Mouse (Mus musculus) myocyte (in vitro differentiated cells): ENCODE results near the gene Tprn. TPM values are rescaled to one million over a fixed set of nuclear protein-coding genes. Genes with fewer than 3 reads are reported as not detected.

Experiments used
- H3K27me3 ChIP-seq: one replicate; pipeline ENCODE4 v1.6.1; 2011; ENCODE audit not compliant: control insufficient read depth, insufficient read depth, insufficient read length
- H3K36me3 ChIP-seq: one replicate; pipeline ENCODE4 v1.6.1; 2011; ENCODE audit not compliant: control insufficient read depth, insufficient read depth
- H3K4me2 ChIP-seq: one replicate; pipeline ENCODE4 v1.6.1; 2011; ENCODE audit warnings: low read depth, control low read depth
- H3K4me3 ChIP-seq: one replicate; pipeline ENCODE4 v1.5.1; 2011; ENCODE audit warnings: mild to moderate bottlenecking, control low read depth, moderate library complexity
- H3K79me2 ChIP-seq: one replicate; pipeline ENCODE4 v1.6.1; 2011; ENCODE audit not compliant: control insufficient read depth, insufficient read depth
- H3ac ChIP-seq: one replicate; pipeline ENCODE4 v1.6.1; 2011; ENCODE audit not compliant: control insufficient read depth, insufficient read length
- CEBPB ChIP-seq: IDR thresholded peaks from 2 replicates; pipeline ENCODE4 v1.6.1; 2011; ENCODE audit warnings: mild to moderate bottlenecking, moderate library complexity; ENCODE audit not compliant: poor library complexity, insufficient read depth, severe bottlenecking
- E2F4 ChIP-seq: IDR thresholded peaks from one replicate; pipeline ENCODE4 v1.6.1; 2011; ENCODE audit warnings: mild to moderate bottlenecking, control low read depth, moderate library complexity; ENCODE audit not compliant: insufficient read depth
- MAX ChIP-seq: IDR thresholded peaks from one replicate; pipeline ENCODE4 v1.6.1; 2011; ENCODE audit warnings: low read depth, mild to moderate bottlenecking, control low read depth
- MYOD1 ChIP-seq, 3 experiments: IDR thresholded peaks; one replicate each; pipeline ENCODE4 v1.6.1; 2011; ENCODE audit warnings: control low read depth in 2 of 3, low read depth in 2 of 3, mild to moderate bottlenecking in 2 of 3, moderate library complexity in 1 of 3; ENCODE audit not compliant: insufficient read length in 2 of 3, control insufficient read depth in 1 of 3
- MYOG ChIP-seq, 3 experiments: IDR thresholded peaks; one replicate each; pipeline ENCODE4 v1.6.1; 2011; ENCODE audit warnings: control low read depth in 2 of 3, low read depth in 2 of 3, mild to moderate bottlenecking in 2 of 3; ENCODE audit not compliant: insufficient read length in 2 of 3, control insufficient read depth in 1 of 3, insufficient read depth in 1 of 3
- POLR2A ChIP-seq: IDR thresholded peaks from one replicate; pipeline ENCODE4 v1.6.1; 2011; ENCODE audit warnings: low read depth, mild to moderate bottlenecking, control low read depth, moderate library complexity; ENCODE audit not compliant: insufficient read length
- POLR2AphosphoS2 ChIP-seq: IDR thresholded peaks from one replicate; pipeline ENCODE4 v1.6.1; 2011; ENCODE audit warnings: low read depth, control low read depth; ENCODE audit not compliant: insufficient read length
- REST ChIP-seq: IDR thresholded peaks from one replicate; pipeline ENCODE4 v1.6.1; 2011; ENCODE audit warnings: mild to moderate bottlenecking, control low read depth, moderate library complexity; ENCODE audit not compliant: insufficient read depth, insufficient read length
- SRF ChIP-seq: IDR thresholded peaks from one replicate; pipeline ENCODE4 v1.6.1; 2011; ENCODE audit warnings: low read depth; ENCODE audit not compliant: control insufficient read depth, insufficient read length
- TCF12 ChIP-seq: IDR thresholded peaks from one replicate; pipeline ENCODE4 v1.6.1; 2011; ENCODE audit warnings: mild to moderate bottlenecking, control low read depth; ENCODE audit not compliant: poor library complexity, insufficient read depth, severe bottlenecking
- TCF3 ChIP-seq: IDR thresholded peaks from one replicate; pipeline ENCODE4 v1.6.1; 2011; ENCODE audit warnings: low read depth, control low read depth; ENCODE audit not compliant: insufficient read length
- USF1 ChIP-seq: IDR thresholded peaks from one replicate; pipeline ENCODE4 v1.6.1; 2011; ENCODE audit warnings: low read depth, mild to moderate bottlenecking, control low read depth, moderate library complexity
- polyA plus RNA-seq: library from polyadenylated mRNA; unstranded; fragments of >200 nt; fragmentation: generic; extraction: Trizol; gene quantifications from one replicate; pipeline ENCODE4 v1.2.1, GENCODE M21; 2012; ENCODE audit warnings: missing spikeins

Gene Tprn
- polyA plus RNA-seq, 1 experiment = 5.5 TPM

GRCm38 (mm10) chr2:25258887-25259286, 3.5 kb upstream of the Tprn start:
- TF ChIP-seq MAX (no peak), REST (no peak), MYOD1 (IDR thresholded peaks at IDR 0.05; ENCODE audit: control insufficient read depth in 1 of 3, insufficient read length in 2 of 3, low read depth in 2 of 3) (no peak), USF1 (no peak), TCF3 (no peak), CEBPB (no peak), POLR2A (no peak), MYOG (IDR thresholded peaks at IDR 0.05; ENCODE audit: control insufficient read depth in 1 of 3, insufficient read depth in 1 of 3, insufficient read length in 2 of 3, low read depth in 2 of 3) (no peak), E2F4 (no peak), TCF12 (no peak), SRF (no peak), POLR2AphosphoS2 (no peak)
- Histone ChIP-seq H3K79me2 (peaks cover 20% of the 10 kb centered on the region), H3K4me2 (no peak overlapping the region), H3K27me3 (no peaks in the 10 kb centered on the region), H3K4me3 (no peak overlapping the region), H3ac (no peak overlapping the region), H3K36me3 (no peaks in the 10 kb centered on the region)

- Histone ChIP-seq H3K79me2 (no peaks in the 10 kb centered on the region), H3K4me2 (peak overlapping the region; percentile 90), H3K4me3 (peak overlapping the region; percentile 28), H3K36me3 (no peaks in the 10 kb centered on the region), H3K27me3 (no peaks in the 10 kb centered on the region), H3ac (no peak overlapping the region)
- no peak for TF ChIP-seq POLR2A
- TF ChIP-seq E2F4 = no peak
- no peak for TF ChIP-seq TCF12
- TF ChIP-seq MYOG (IDR thresholded peaks at IDR 0.05; ENCODE audit: control insufficient read depth in 1 of 3, insufficient read depth in 1 of 3, insufficient read length in 2 of 3, low read depth in 2 of 3) = no peak
- no peak for TF ChIP-seq SRF
- TF ChIP-seq REST = no peak
- TF ChIP-seq USF1 = no peak
- TF ChIP-seq POLR2AphosphoS2 = no peak
Observed at GRCm38 (mm10) chr2:25261870-25262269, 548 bp upstream of the Tprn start.

DNA sequence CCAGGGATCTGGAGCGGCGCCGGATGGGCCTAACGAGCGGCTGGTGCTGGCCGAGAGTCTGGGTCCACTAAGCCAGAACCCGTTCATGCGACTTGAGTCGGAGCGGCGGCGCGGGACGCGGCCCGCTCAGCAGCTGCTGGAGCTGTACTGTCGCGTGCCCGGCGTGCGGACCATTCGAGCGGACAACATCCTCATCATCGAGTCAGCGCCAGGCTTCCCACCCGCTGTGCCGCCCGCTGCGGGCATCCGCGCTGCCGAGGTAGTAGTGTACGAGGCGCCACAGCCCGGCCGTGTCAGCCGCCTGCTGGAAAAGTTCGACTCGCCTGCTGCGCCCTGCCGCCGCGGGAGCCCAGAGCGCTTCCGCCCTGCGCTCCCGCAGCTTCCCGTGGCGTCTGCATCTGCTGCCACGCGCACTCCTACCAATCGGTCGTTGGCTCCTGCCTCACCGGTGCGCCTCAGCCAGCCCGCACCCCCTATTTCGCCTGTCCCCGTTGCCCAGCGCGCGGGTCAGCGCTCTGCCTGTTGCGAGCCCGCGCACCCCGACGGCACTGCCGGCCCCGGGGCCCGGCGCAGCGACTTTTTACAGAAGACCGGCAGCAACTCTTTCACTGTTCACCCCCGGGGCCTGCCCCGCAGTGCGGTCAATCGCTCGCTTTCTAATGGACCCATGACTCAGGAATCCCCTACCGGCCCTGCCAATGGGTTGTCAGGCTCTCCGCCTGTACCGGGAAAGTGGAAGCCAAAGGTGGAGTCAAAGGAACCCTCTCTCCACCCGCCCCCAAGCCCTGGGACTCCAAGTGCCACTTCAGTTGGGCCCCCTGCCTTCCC, 591 bp downstream of the Tprn start:
- H3ac ChIP-seq = peak overlapping the region; percentile 18
- peak overlapping the region; percentile 28 for H3K4me3 ChIP-seq
- peak overlapping the region; percentile 77 for H3K4me2 ChIP-seq
- no peaks in the 10 kb centered on the region for H3K36me3 ChIP-seq
- peak in 1 of 3 experiments; percentile 24 for TF ChIP-seq MYOD1 (IDR thresholded peaks at IDR 0.05; ENCODE audit: control insufficient read depth in 1 of 3, insufficient read length in 2 of 3, low read depth in 2 of 3)
- TF ChIP-seq TCF12 = no peak
- no peaks in the 10 kb centered on the region for H3K79me2 ChIP-seq
- H3K27me3 ChIP-seq = no peaks in the 10 kb centered on the region

- H3K4me3 ChIP-seq = peak overlapping the region; percentile 28
- peak overlapping the region; percentile 18 for H3ac ChIP-seq
- no peaks in the 10 kb centered on the region for H3K79me2 ChIP-seq
- TF ChIP-seq E2F4 = no peak
- TF ChIP-seq REST = no peak
- TF ChIP-seq TCF12 = no peak
- no peak for TF ChIP-seq MYOD1 (IDR thresholded peaks at IDR 0.05; ENCODE audit: control insufficient read depth in 1 of 3, insufficient read length in 2 of 3, low read depth in 2 of 3)
- TF ChIP-seq SRF = no peak
- no peak for TF ChIP-seq CEBPB
- TF ChIP-seq POLR2AphosphoS2 = no peak
- no peak for TF ChIP-seq USF1
- TF ChIP-seq POLR2A = no peak
- no peak for TF ChIP-seq MAX
- TF ChIP-seq MYOG (IDR thresholded peaks at IDR 0.05; ENCODE audit: control insufficient read depth in 1 of 3, insufficient read depth in 1 of 3, insufficient read length in 2 of 3, low read depth in 2 of 3) = no peak
- TF ChIP-seq TCF3 = no peak
- no peaks in the 10 kb centered on the region for H3K36me3 ChIP-seq
- peak overlapping the region; percentile 77 for H3K4me2 ChIP-seq
- no peaks in the 10 kb centered on the region for H3K27me3 ChIP-seq
Observed at GRCm38 (mm10) chr2:25263623-25264285, 1.3 kb downstream of the Tprn start.

DNA sequence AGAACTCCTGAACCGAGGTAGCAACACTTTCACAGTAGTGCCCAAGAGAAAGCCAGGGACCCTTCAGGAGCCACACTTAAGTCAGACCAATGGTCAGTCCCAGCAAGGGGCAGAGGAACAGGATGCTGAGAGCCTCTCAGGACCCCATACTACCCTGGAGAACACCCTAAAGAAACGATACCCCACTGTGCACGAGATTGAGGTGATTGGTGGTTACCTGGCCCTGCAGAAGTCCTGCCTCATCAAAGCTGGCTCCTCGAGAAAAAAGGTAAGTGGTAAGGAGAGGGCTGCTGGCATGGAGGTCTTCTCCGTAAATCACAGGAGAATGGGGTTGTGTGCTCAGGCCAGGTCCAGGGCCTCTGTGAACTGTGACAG, 1.9 kb downstream of the Tprn start:
- Histone ChIP-seq H3K79me2 (no peaks in the 10 kb centered on the region), H3K4me3 (peak overlapping the region; percentile 28), H3K27me3 (no peaks in the 10 kb centered on the region), H3K4me2 (peak overlapping the region; percentile 77), H3K36me3 (no peaks in the 10 kb centered on the region), H3ac (no peak overlapping the region)
- TF ChIP-seq TCF12 (no peak), POLR2A (no peak), MAX (no peak), TCF3 (no peak), POLR2AphosphoS2 (no peak), SRF (no peak), REST (no peak), E2F4 (no peak), CEBPB (no peak), MYOG (IDR thresholded peaks at IDR 0.05; ENCODE audit: control insufficient read depth in 1 of 3, insufficient read depth in 1 of 3, insufficient read length in 2 of 3, low read depth in 2 of 3) (no peak), USF1 (no peak), MYOD1 (IDR thresholded peaks at IDR 0.05; ENCODE audit: control insufficient read depth in 1 of 3, insufficient read length in 2 of 3, low read depth in 2 of 3) (no peak)
